Mouse (Mus musculus): ENCODE results near the gene Itgb7. TPM values are rescaled to one million over a fixed set of nuclear protein-coding genes. Genes with fewer than 3 reads are reported as not detected.
"Not testable (repeated sequence)": the region's sequence is repeated elsewhere in the genome, so short reads cannot be mapped to it uniquely, and the experiment has no call there.

Gene Itgb7
- total RNA-seq, 2 experiments from 2014 or later: 1.1 to 3.6 TPM

DNA sequence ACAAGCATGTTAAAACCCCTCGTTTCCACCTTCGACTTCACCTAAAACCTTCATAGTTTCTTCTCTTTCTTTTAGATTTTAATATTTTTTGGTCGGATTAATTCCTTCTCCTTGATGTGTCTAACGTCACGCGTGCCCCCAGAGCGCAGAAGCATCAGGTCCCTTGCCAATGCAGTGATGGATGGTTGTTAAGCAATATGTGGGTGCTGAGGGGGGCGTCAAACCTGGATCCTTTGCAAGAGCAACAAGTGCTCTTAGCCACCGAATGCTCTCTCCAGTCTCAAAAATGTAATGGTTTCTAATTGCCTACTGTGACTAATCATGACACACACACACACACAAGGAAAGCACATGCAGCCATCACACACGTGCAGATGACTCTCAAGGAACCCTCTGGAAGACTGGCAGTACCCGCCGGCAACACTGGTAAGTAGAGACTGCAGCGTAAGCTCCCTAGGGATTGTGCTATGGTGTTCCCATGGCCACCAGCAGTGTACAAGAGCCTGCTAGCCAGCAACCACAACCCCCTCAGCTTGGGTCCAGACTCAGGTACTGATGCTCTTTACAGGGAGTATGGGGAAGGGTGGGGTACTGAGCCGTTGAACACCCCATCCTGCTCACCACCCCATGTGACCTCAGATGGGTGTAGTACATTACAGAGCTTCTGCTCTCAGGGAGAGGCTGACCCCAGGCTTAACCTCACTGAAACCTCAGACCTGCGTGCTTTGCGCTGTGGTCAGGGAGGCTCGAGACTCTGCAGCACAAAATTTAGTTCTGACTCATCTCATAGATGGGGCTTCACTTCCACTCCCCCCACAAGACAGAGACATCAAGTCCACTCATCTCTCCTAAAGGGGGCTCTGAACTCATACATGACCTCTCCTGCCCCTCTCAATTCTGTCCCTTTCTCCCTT, 1.1 kb downstream of the Itgb7 start:
- DNase-seq (ENCODE audit: low spot score in 2 of 2): no peak

DNA sequence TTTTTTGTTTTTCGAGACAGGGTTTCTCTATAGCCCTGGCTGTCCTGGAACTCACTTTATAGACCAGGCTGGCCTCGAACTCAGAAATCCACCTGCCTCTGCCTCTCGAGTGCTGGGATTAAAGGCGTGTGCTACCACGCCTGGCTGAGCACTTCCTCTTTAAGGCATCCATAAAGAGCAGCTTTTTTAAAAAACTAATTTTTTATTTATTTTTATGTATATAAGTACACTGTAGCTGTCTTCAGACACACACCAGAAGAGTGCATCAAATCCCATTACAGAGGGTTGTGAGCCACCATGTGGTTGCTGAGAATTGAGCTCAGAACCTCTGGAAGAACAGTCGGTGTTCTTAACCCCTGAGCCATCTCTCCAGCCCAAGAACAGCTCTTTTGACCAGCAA, 6.1 kb downstream of the Itgb7 start:
- DNase-seq (ENCODE audit: low spot score in 2 of 2): not testable (repeated sequence)

DNA sequence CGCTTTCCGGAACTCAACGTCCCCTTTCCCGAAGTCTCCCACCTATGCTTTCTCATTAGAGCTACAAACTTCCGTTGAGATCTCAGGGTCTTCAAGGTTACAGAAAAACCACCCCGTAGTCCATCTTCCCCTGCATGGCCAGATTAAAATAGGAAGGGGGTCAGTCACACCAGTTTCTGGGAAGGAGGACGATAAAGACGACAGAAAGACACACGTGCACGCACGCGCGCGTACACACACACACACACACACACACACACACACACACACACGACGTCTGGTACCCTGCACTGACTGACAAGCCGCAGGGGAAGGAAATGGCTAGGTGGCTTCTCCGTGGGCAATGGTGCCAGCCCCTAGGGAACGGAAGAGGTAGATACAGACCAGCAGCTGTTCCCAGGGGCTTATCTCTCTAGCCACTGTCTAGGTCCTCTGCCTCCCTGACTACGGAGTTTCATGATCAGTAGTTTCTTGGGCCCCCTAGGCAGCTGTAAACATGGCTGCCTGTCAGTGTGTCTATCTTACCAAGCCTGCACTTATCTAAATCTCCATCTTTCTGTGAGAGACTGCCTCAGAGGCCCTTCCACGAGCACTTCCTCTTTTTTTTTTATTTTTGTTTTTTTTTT, 6.6 kb downstream of the Itgb7 start:
- DNase-seq (ENCODE audit: low spot score in 2 of 2): no peak

DNA sequence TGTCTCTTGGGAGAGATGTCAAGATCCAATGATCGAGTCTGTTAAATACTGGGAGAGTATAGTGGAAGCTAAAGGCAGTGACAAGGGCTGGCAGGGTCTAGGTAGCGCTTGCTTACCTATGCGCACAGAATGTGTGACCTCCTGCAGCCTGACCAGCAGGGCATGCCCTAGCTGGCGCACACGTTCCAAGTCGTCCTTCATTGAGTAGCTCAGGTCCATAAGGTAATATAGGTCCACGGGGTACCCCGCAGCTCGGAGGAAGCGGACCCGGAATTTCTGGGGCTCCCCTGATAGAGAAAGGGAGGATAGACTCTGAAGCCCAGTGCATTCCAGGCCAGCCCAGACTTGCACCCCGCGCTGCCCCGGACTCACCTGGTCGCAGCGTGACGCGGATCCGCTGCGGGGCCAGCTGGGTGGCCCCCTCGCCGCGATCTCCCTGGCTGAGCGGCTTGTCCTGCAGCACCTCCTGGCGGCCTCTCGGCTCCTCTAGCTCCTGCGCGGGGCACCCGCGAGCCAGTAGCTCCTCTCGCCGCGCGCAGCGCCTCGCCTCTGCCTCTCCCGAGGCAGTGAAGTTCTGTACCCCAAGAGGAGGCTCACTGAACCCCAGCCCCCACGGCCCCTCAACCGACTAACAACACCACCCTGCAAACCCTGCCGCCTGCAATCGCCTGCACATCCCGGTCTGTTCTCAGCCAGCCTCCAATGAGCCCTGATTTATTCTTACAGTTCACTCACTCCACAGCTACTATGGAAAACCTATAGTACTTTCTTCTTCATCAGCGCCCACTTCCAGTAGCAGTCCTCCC, 7.4 kb downstream of the Itgb7 start:
- peak; percentile 64 to 66 for DNase-seq (ENCODE audit: low spot score in 2 of 2)

DNA sequence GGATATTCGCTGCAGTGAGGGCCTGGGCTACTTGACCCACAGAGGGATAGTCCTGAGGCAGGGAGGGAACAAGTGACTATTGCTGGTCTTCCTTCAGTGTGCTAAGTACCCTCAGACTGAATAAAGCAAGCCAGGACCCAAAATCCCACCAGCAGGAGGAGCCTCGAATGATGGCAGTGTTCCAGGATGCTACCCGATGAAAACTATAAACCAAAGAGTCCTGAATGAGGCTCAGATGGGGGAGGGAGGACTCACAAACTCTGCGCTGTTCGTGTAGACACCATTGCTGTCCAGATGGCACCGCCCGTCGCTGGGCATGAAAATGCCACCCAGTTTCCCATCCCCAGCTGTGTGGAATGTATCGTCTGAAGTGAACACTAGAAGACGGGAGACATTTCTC, 9.4 kb downstream of the Itgb7 start:
- no peak for DNase-seq (ENCODE audit: low spot score in 2 of 2)

DNA sequence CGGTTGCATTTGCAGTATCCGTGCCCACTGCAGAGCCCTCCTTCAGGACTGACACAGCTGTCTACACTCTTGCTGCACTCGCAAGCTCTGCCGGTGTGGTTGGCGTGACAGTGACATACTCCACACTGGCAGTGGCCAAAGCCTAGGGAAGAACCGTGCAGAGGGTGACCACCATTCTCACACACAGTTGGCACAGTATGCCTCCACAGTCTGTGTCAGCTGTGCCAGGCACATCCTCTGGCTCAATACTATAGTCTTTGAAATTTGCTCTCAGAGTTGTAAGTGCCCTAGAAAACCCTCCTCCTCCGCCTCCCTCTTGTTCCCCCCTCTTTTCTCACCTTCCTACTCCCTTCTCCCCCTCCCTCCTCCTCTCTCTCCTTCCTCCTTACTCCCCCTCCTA, 14.4 kb downstream of the Itgb7 start:
- no peak for DNase-seq (ENCODE audit: low spot score in 2 of 2)

DNA sequence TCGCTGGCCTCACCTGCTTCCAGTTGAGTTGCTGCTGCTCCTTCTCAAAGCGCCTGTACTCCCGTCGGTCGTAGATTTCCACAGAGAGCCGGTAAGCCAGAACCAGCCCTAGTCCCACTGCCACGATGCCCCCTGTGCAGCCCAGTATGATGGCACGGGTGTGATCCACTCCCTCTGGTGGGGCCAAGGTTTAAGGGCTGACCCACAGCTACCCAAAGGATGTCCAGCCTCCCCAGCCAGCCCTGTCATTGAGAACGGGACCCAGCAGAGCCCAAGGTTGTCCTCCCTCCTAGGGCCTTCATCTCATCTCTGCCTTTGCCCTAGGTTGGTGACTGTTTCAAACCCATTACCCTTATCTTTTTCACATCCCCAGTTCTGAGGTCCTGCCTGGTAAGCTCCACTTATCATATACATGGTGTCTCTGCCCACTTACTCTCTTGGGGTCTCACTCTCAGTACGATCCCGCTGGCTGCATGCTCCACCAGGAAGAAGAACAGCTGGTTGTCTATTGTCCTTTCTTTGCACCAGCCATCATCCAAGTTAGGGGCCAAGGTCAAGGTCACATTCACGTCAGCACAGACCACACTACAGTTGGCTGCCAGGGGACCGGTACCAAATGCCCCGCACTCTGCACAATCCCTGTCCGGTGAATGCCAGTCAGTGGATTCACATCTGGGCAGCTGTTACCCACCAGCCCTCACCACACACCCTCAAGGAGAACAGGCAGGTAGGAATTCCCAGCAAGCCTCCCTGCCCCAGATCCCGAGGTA, 15.1 kb downstream of the Itgb7 start:
- DNase-seq (ENCODE audit: low spot score in 2 of 2): no peak

DNA sequence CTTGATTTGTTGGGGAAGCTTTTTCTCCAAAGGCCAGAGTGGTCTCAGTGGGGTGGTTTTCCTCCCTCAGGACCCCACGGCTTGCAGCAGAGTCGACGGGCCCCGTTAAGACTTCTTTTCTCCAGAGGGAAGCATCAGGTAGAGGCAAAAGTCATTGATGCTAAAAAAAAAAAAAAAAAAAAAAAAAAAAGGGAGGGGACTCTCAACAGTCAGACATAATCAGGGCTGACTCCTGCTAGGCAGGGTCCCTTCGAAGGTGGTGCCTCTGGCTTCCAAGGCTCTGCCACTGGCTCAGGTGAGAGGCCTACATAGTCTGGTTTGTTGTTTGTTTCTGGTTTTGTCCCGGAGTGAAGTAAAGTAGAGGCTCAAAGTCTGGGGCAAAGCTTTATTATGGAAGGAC, 16.1 kb downstream of the Itgb7 start:
- no peak for DNase-seq (ENCODE audit: low spot score in 2 of 2)

DNA sequence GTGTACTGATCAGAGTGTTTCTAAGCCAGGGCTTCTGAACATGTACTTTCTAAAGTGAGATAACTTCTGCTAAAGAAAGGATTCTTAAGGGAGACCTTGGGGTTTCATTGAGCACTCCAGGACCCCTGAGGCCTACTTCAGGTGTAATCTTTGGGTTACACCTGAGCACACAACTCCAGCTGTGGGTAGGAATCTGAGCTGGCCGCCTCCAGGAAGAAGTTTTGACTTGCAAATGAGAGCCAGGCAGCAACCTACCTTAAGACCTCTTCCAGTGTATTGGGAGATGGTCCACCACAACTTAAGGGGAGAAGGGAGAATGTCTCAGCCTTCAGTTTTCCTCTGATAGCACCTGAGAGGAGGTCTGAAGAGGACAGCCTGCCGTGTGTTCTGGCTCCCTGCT, 17.6 kb downstream of the Itgb7 start:
- DNase-seq (ENCODE audit: low spot score in 2 of 2): no peak

DNA sequence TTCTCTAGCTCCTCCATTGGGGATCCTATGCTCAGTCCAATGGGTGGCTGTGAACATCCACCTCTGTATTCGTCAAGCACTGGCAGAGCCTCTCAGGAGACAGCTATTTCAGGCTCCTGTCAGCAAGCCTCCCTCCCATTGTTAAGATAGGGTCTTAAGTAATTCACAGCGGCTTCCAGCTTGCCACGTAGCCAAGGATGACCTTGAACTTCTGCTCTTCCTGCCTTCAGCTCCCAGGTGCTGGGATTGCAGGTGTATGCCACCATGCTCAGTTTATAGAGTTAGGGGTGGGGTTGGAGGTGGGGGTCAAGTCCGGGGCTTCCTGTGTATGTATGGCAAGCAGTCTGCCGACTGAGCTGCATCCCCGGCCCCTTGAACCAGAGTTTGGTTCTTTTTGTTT, 19.8 kb downstream of the Itgb7 start:
- DNase-seq (ENCODE audit: low spot score in 2 of 2): no peak

DNA sequence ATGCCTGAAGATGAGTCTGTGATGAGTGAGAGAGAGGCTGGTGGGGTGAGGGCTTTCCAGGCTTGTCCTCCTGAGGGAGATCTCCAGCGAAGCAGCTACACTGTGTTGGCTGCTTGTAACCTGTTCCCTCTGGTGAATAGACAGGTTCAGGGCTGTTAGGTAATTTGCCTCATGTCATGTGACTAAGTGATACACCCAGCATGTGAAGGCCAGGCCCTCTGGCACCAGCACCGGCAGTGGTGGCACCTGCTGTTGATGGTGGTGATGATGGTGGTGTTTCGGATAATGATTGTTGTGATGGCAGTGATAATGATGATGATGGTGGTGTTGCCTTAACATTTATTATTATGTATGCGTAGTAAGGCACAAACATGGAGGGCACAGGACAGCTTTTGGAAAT, 20.9 kb downstream of the Itgb7 start:
- DNase-seq (ENCODE audit: low spot score in 2 of 2): no peak

DNA sequence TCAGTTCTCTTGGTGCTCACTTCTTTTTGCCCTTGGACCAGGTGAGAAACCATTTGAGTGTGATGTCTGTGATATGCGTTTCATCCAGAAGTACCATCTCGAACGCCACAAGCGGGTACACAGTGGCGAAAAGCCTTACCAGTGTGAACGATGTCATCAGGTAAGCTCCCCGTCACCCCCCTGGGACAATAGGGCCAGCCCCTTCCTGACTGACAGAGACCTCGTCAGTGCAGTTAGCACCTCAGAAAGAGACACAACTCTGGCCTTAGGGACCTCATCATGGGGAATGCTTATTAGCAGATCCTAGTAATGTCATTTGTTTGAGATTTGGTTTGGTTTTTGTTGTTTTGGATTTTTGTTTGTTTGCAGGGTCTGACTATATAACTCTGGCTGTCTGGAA, 22.6 kb downstream of the Itgb7 start:
- DNase-seq (ENCODE audit: low spot score in 2 of 2): no peak

DNA sequence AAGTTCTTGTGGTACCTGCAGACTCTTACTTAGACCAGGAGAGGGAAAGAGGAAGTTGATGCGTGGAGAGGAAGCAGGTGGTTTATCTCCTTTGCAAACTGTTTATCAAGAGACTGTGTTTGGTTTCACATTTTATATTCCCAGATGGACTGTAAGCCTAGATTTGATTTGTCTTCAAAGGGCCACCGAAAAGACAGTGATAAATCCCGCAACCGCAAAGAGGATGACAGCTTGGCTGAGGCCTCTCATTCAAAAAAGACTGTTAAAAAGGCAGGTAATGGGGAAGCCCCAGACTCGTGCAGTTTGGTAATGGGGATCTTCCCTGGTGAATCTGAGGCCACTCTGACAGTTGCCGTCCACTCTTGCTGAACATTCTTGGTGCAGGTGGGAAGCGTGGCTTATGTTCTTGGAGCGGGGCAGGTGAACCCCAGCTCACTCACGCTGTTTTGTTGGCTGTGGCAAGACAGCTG, 23.6 kb downstream of the Itgb7 start:
- DNase-seq (ENCODE audit: low spot score in 2 of 2): no peak

DNA sequence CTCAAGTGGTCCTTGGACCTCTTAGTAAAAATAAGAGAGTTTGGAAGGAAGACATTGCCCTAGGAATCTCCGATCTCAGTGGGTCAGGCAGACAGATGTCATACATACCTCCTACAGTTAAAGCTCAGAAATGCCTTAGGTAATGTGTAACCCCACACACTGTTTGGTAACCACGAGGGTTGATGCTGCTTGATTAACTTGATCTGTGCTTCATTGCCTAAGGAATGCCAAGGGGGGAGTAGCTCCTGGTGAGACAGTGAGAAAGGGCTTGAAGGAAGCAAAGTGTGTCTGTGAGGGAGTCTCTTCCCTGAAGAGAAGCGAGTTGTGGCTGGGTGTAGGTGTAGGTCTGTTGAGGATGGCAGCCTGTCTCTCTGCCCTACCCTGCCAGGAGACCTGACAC, 24.4 kb downstream of the Itgb7 start:
- DNase-seq (ENCODE audit: low spot score in 2 of 2): no peak

DNA sequence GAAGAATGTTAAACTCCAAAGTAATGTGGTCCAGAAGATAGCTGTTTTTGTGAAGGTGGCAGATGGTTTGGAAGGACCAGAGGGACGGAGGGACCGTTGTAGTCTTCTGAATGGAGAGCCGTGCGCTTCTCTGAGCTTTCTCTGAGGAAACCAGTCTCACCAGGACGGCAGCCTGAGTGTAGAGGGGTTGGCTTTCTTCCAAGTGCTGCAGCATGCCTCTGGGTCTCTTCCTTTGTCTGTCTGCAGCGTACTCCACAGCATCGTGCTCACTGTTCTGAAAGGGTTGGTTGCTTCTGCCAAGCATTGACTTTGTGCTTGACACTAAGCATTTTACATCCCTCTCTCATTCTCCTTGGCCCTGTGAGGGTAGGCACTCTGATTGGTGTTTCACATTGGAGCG, 26.0 kb downstream of the Itgb7 start:
- no peak for DNase-seq (ENCODE audit: low spot score in 2 of 2)

DNA sequence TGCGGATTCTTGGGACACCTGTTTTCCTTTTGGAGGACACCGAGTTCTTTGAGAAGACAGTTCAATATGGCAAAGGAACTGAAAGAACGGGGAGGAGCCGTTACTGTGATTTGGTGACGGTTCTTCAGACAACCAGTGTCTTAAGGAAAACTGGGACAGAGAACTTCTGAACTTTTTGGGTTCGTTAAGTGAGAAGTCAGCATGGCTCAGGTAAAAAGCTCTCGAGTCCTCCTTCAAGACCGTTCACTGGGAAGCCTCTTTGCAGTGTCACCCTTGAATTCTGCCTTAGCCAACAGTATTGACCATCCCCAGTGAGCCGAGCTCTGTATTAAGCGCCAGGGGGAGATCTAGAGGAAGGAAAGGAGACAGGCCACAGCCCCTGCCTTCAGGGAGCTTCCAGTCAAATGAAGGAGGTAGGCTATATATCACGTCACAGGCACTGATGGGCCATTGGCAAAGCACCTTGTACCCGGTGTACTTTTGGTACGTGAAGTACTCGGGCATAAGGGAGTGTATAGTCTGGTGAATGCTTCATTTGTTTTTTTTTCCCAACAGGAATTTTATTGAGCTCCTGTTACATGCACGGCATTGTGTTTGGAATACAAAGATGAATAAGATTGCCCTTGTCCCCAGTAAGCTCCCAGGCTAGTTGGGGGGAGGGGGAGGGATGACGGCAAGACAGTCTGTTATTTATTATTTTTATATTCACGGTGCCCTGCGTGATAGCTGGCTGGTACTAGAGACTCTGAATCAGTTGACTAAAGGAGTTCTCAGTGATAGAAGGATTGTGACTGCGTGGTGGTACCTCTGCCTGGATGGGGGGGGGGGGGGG, 26.9 kb downstream of the Itgb7 start, which contains the start of gene Csad:
Gene Csad, minus strand, starts transcription at position 51 of the 832 bp plus-strand sequence.
- DNase-seq (ENCODE audit: low spot score in 2 of 2): no peak

DNA sequence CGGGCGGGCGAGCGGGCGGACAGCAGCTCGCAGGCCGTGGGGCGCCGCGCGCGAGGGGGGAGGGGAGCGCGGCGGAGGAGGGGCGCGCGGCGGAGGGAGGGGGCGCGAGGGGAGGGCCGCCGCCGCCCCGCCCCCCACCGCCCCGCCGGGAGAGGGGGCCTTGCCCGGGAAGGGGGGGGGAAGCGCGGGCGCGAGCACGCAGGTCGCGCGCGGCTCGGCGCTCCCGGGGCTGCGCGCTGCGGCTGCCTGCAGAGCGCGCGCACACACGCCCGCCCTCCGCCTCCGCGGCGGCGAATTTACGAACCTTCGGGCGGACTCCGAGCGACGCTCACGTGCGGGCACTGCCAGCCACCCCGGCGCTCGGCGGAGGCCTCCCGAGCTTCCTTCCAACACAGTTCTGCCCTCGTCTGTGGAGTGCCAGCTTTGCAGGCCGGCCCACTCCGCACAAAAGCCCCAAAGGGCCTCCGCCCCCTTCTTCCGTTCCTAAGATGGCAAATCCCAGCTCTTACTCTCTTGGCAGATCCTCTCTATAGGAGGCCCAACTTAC, 27.8 kb downstream of the Itgb7 start:
- peak; percentile 35 to 44 for DNase-seq (ENCODE audit: low spot score in 2 of 2)

DNA sequence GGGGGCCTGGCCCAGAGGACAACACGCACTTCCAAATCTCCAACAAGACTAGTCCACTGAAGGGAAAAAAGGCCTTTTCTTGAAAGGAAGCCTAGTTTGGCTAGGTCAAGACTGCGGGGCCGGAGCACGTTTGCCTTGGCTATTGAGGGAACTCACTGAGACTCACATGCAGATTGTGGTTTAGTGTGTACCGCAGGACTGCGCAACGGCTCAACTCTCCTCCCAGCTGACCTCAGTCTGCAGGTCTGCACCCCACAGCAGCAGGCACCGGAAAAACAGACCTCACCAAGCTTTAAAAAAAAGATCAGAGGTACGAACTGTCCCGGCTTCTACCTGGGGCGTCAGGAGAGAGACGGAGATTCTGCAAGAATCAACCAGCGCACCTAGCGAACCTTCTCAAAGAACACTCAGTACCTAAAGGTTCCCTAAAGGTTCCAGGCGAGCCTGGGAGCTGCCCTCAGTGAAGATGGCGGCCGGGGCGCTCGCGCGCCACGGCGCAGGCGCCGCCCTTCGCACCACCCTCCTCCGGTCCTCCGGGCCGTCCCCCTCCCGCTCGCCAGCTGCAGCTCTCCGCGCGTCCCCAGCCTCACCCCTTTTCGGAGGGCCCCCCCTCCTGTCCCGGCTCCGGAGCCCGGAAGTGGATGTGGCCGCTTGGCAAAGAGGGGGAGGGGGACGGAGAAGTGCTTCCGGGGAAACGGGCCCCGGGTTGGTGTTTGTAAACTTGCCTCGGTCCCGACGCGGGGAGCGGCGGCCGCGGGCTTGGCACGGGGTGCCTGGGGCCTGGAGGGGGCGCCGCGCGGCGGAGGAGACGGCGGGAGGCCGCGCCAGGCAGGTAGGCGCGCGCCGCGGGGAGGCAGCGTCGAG, 28.5 kb downstream of the Itgb7 start, which contains the start of gene Zfp740:
Gene Zfp740, plus strand, starts transcription at position 279 of the 864 bp plus-strand sequence.
- DNase-seq (ENCODE audit: low spot score in 2 of 2): peak; percentile 90 to 95

DNA sequence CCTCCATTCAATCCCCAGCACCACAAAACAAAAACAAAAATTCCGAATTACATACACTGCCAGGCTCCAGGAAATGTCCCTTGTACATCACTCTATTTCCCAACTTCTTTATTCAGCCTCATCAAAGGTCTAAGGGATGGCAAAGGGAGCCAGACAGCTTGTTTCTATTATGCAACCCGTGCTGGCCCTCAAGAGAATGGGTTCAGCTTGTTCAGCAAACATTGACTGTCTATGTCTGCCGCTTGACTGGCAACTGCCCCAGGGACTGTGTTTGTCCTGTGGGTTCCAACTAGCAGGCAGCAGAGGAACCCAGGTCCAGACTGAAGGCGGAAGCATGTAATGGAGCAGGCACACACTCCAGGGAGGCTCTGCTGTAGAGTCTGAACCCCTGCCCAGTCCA, 32.9 kb downstream of the Itgb7 start:
- no peak for DNase-seq (ENCODE audit: low spot score in 2 of 2)
